9 mouse cellular contexts compared by ENCODE assay signal in genomic region chr4:100188201-100188699, GRCm38 (mm10).
DNase-seq lines count a peak whose midpoint lies in the region; ATAC-seq lines count a peak whose summit lies in the region.
"Had no signal": no experiment of that assay in that cellular context is flagged by ENCODE, and none has a peak within 500 bp of the region (broad histone marks: within the 10 kb centered on the region; RNA-seq: fewer than 3 reads in every experiment).

No protein-coding gene starts in this region.

- H3K36me3 ChIP-seq in heart, embryonic 12.5 days, result no peaks in the 10 kb centered on the region
- no peaks in the 10 kb centered on the region for H3K36me3 ChIP-seq in kidney, embryonic 15.5 days
- H3K36me3 ChIP-seq in stomach, embryonic 16.5 days (ENCODE audit: control insufficient read depth, insufficient read depth, low read length), result no peaks in the 10 kb centered on the region
- H3K36me3 ChIP-seq in liver, embryonic 11.5 days (ENCODE audit: control insufficient read depth, insufficient read depth, low read length), result no peaks in the 10 kb centered on the region

- peak; percentile 18 for DNase-seq in urinary bladder, postnatal 14 days (ENCODE audit: low spot score)
- no peak for DNase-seq in urinary bladder, adult 18-20 months (ENCODE audit: low spot score in 2 of 2)
- no peak for DNase-seq in c-Kit-positive CD71-positive TER-119-positive erythroid progenitor cells, embryonic 14.5 days (ENCODE audit: low spot score)
- DNase-seq in liver, embryonic 11.5 days (ENCODE audit: low spot score), result no peak
- no peak for DNase-seq in cerebellum, postnatal 14 days

- peak overlapping the region; percentile 78 for H3K27ac ChIP-seq in heart, embryonic 12.5 days (ENCODE audit: poor library complexity, severe bottlenecking)
- peak overlapping the region; percentile 64 for H3K27ac ChIP-seq in kidney, embryonic 15.5 days
- peak overlapping the region; percentile 9; the same call in 1 of the 2 replicates for H3K27ac ChIP-seq in stomach, embryonic 16.5 days (ENCODE audit: low read length)
- H3K27ac ChIP-seq in liver, embryonic 11.5 days (ENCODE audit: low read depth, low read length), result no peak overlapping the region

- ATAC-seq in heart, embryonic 12.5 days (ENCODE audit: insufficient number of reproducible peaks, low FRiP score), result 0 out of 2 replicates have a peak, but pooled peaks have one; percentile 42
- ATAC-seq in kidney, embryonic 15.5 days (replicated peaks; ENCODE audit: low FRiP score), result peak; percentile 87
- peak; percentile 75 for ATAC-seq in stomach, embryonic 16.5 days (ENCODE audit: insufficient read depth, low FRiP score)
- no peak for ATAC-seq in liver, embryonic 11.5 days (replicated peaks; ENCODE audit: low FRiP score)

- no peaks in the 10 kb centered on the region for H3K27me3 ChIP-seq in heart, embryonic 12.5 days (replicated peaks)
- no peaks in the 10 kb centered on the region for H3K27me3 ChIP-seq in kidney, embryonic 15.5 days
- no peaks in the 10 kb centered on the region for H3K27me3 ChIP-seq in stomach, embryonic 16.5 days (ENCODE audit: control insufficient read depth, insufficient read depth, low read length)
- no peaks in the 10 kb centered on the region for H3K27me3 ChIP-seq in liver, embryonic 11.5 days (replicated peaks; ENCODE audit: control insufficient read depth, insufficient read depth, low read length)

- H3K9ac ChIP-seq in heart, embryonic 12.5 days, result no peak overlapping the region
- no peak overlapping the region for H3K9ac ChIP-seq in kidney, embryonic 15.5 days
- no peak overlapping the region for H3K9ac ChIP-seq in stomach, embryonic 16.5 days (ENCODE audit: low read length)
- no peak overlapping the region for H3K9ac ChIP-seq in liver, embryonic 11.5 days (ENCODE audit: low read depth, low read length)

- H3K4me3 ChIP-seq in heart, embryonic 12.5 days, result no peak overlapping the region
- H3K4me3 ChIP-seq in kidney, embryonic 15.5 days (replicated peaks), result no peak overlapping the region
- no peak overlapping the region for H3K4me3 ChIP-seq in stomach, embryonic 16.5 days (replicated peaks; ENCODE audit: low read length)
- no peak overlapping the region for H3K4me3 ChIP-seq in liver, embryonic 11.5 days (ENCODE audit: low read depth, low read length)
- H3K4me3 ChIP-seq: myocyte had no signal

- H3K4me2 ChIP-seq in heart, embryonic 12.5 days, result 0 out of 2 replicates have a peak overlapping the region, but pooled peaks have one; percentile 3
- H3K4me2 ChIP-seq in kidney, embryonic 15.5 days, result no peak overlapping the region
- no peak overlapping the region for H3K4me2 ChIP-seq in stomach, embryonic 16.5 days (ENCODE audit: low read depth, low read length)
- H3K4me2 ChIP-seq in liver, embryonic 11.5 days, result no peak overlapping the region

- peaks cover 24% of the 10 kb centered on the region for H3K4me1 ChIP-seq in heart, embryonic 12.5 days (replicated peaks)
- H3K4me1 ChIP-seq in kidney, embryonic 15.5 days, result peaks cover 29% of the 10 kb centered on the region
- H3K4me1 ChIP-seq in stomach, embryonic 16.5 days (ENCODE audit: control insufficient read depth, insufficient read depth, low read length), result peaks cover 15% of the 10 kb centered on the region
- H3K4me1 ChIP-seq in liver, embryonic 11.5 days (replicated peaks; ENCODE audit: control insufficient read depth, insufficient read depth, low read length), result peaks cover 7% of the 10 kb centered on the region; the same call in 1 of the 2 replicates

- H3K9me3 ChIP-seq in heart, embryonic 12.5 days (replicated peaks), result no peaks in the 10 kb centered on the region
- no peaks in the 10 kb centered on the region for H3K9me3 ChIP-seq in kidney, embryonic 15.5 days (replicated peaks)
- no peaks in the 10 kb centered on the region for H3K9me3 ChIP-seq in stomach, embryonic 16.5 days (replicated peaks; ENCODE audit: control insufficient read depth, low read length)
- H3K9me3 ChIP-seq in liver, embryonic 11.5 days (ENCODE audit: control insufficient read depth, low read length), result no peaks in the 10 kb centered on the region

- 26% methylated on average over 4 of the region's 4 CpGs for WGBS in heart, embryonic 12.5 days
- 23% methylated on average over 4 of the region's 4 CpGs for WGBS in kidney, embryonic 15.5 days
- 13% methylated on average over 4 of the region's 4 CpGs for WGBS in stomach, embryonic 16.5 days
- WGBS in liver, embryonic 11.5 days, result 35% methylated on average over 4 of the region's 4 CpGs
